Mouse (Mus musculus) hindbrain, embryonic 13.5 days (tissue): ENCODE measurements around the gene Ibtk. TPM values are rescaled to one million over a fixed set of nuclear protein-coding genes. Genes with fewer than 3 reads are reported as not detected.

Experiments
- polyA plus RNA-seq: library from polyadenylated mRNA; unstranded; fragments of >200 nt; fragmentation: Nextera tagmentation; extraction: Ambion mirVana; gene quantifications from 2 replicates; pipeline ENCODE4 v1.2.1, GENCODE M21; 2015

The Ibtk gene
- polyA plus RNA-seq, 1 experiment from 2014 or later: 32.8 TPM

Other genes starting within 250 kb of the Ibtk start
- gene Tpbg, start 93.0 kb upstream of the Ibtk start, polyA plus RNA-seq: 19.2 and 25.9 TPM in 2 replicates